Mouse (Mus musculus) spleen, postnatal 4 days (tissue): Measurements from ENCODE around the gene Efl1.
A peak's percentile ranks its signal among the peaks of the same experiment; 100 is the strongest.
"Not testable (repeated sequence)": the region's sequence is repeated elsewhere in the genome, so short reads cannot be mapped to it uniquely, and the experiment has no call there.

Experiments
- DNase-seq, 2 experiments: peaks; one replicate each; pipeline ENCODE4 v3.0.0; 2022; ENCODE audit warnings: low spot score in 2 of 2

The Efl1 gene

DNA sequence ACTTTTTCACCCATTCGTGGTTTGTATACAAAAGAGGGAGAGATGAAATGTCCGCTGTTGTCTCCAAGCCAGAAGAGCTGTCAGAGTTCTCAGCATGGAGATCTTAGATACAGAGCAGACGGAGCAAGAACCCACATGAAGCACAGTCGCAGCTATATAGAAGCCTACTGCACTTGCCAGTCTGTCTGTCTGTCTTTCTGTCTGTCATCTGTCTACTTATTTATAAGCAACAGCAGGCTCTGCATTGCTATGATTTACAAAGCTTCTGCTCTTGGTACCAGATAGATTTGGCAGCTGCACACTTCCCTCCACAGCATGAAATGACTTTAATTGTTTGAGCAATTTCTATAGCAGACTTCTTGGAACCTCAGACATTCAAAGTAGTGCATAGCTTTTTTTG lies 110.1 kb downstream of the Efl1 start:
- DNase-seq = no peak

DNA sequence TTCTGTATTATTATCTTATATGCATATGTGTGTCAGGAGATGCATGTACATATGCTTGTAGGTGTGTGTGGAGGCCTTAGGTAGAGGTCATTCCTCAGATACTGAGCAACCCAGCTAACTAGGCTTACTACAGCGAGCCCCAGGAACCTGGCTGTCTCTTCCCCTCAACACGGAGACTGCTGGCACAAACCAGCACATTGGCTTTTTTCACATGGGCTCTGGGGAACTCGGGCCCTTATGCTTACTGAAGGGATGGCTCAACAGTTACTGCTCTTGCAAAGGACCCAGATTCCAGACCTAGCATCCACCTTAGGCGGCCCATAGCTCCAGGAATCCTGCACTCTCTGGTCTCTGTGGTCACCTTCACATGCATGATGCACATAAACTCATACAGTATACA lies 110.7 kb downstream of the Efl1 start:
- DNase-seq = peak in 1 of 2 experiments; percentile 30

DNA sequence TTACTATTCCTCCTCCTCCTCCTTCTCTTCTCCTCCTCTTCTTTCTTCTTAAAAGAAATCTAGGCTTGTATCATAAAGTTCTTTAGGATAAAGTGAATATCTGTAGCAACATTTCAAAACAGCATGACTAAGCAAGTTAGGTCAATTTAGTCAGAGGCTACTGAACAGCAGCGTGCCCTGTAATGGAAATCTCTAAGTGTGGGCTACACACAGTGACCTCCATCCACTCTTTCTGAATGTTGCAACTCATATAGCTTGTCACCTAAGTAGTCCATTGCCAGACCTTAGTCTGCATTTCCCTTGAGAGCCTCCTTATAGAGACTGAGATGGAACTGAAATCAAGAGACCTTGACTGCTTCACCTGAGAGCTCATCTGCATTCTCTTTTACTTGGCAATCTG lies 116.5 kb downstream of the Efl1 start:
- no peak for DNase-seq

DNA sequence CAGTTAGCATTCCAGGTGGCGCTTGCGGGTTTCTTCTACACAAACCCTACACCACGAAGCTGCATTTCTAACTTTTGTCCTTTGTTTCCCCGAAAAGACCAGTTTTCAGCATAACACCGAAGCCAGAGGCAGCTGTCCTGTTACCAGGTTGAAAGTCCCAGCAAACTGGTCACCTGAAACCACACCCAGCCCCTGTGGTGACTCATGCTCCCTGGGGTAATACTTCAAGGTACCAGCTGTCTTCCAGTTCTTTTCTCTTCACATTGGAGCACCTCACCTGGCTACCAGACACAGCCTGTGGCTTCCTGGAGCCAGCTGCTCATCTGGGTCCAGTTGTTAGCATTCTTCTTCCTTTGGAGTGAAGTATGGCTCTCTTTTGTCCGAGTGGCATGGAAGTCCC lies 118.2 kb downstream of the Efl1 start:
- peak in 1 of 2 experiments; percentile 51 for DNase-seq

DNA sequence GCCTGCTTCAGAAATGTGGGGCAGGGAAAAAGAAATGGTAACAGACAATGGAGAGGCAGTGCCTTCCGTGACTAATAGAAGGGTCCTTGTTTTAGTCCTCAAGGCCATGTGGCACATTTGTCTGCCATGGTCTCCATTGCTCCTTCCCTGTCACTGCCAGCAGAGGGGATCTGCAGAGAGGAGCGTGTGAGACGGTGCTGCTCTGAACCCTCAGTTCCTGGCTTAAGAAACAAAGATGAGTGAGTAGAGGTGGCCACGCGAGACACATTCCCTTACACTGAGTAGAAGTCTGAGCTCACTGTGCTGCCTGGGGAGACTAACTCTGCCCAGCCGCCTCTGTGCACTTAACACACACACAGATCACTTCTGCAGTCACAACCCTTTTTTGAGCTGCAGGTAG lies 121.8 kb downstream of the Efl1 start:
- DNase-seq = no peak

DNA sequence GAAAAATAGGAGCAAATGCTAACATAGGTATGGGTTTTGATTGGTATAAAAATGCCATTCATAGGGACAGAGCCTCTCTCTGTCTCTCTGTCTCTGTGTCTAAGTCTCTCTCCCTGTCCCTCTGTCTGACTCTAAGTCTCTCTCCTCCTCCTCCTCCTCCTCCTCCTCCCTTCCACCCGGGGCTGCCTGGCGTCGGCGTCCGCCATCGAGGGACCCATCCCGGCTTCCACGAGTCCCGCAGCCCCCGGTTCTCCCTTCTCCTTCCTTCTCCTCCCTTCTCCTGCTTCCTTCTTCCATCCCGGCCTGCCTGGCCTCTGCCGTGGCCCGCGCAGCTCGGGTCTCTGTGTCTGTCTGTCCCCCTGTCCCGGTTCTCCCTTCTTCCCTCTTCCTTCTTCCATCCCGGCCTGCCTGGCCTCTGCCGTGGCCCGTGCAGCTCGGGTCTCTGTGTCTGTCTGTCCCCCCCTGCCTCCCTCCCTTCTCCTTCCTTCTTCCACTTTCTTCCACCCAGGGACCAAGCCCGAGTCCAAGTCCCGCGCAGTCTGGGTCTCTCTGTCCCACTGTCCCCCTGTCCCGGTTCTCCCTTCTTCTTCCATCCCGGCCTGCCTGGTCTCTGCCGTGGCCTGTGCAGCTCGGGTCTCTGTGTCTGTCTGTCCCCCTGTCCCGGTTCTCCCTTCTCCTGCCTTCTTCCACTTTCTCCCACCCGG lies 122.7 kb downstream of the Efl1 start:
- DNase-seq = not testable (repeated sequence)

DNA sequence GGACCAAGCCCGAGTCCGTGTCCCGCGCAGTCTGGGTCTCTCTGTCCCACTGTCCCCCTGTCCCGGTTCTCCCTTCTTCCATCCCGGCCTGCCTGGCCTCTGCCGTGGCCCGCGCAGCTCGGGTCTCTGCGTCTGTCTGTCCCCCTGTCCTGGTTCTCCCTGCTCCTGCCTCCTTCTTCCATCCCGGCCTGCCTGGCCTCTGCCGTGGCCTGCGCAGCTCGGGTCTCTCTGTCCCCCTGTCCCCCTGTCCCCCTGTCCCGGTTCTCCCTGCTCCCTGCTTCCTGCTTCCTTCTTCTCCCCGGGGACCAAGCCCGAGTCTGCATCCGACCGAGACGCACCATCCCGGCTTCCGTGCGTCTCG lies 123.2 kb downstream of the Efl1 start:
- DNase-seq = not testable (repeated sequence)

DNA sequence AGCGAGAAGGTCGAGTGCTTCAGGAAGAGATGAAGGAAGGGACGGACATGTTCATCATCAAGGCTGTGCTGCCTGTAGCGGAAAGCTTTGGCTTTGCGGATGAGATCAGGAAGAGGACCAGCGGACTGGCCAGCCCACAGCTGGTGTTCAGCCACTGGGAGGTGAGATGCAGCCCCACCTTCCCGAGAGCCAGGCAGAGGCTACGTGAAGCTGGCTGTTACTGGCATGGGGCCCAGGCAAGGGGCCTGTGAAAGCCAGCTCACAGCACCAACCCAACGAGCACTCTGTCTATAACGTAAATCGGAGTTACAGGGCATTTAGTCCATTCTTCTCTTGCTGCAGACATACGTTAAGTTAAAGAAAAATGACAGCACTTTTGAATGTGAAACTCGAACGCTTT lies 124.1 kb downstream of the Efl1 start:
- no peak for DNase-seq

DNA sequence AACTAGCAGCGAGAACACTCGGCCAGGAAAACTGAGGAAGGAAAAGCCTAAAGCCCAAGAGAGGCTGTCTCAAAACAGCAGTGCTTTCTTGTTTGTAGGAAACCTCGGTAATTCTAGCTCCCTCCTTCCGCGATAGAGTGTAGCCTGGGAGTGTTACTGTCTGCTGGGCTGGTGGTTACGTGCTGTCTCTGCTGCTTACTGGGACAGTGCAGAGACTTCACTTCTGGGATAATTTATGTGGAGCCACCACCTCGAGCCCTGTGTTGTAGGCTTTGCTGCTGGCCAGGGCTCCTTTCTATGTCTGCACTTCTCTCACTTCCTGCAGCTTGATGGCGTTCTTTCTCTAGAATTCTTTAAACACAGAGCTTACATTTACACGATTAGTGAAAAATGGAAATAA lies 124.7 kb downstream of the Efl1 start:
- no peak for DNase-seq

DNA sequence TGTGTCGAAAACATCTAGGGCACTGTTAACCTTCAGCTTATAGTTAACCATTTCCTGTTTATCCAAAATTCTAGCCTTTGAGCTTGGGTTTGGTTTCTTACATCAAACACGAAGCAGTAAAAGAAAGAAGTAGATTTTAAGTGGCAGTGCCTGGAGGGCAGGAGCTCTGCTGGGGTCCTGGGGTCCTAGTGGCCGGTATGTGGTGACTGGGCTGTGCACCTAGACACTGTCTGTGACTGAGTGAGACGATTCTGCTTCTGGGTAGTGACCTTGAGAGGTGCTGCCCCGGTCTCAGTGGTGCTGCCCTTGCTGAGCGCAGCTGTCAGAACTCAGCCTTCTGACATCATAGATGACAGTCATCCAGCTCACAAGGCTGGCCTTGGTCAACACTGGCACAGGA lies 125.5 kb downstream of the Efl1 start:
- no peak for DNase-seq

DNA sequence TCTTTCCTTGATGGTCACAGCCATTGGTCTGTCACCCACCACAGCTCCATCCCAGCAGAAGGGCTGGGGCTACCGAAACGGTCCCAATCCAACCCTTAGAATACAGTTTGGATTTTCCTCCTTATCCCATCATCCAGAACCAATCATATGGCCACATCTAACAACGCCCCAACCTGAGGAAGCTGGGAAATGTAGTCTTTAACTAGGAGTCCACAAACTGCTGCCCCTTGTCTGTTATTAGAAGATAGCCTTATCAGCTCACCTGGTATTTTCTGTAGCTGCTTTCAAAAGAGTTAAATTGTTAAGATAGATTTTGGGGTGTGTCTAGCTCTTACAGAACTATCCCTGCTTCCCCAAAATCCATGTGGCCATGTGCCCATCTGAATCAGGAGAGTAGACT lies 126.7 kb downstream of the Efl1 start:
- no peak for DNase-seq

DNA sequence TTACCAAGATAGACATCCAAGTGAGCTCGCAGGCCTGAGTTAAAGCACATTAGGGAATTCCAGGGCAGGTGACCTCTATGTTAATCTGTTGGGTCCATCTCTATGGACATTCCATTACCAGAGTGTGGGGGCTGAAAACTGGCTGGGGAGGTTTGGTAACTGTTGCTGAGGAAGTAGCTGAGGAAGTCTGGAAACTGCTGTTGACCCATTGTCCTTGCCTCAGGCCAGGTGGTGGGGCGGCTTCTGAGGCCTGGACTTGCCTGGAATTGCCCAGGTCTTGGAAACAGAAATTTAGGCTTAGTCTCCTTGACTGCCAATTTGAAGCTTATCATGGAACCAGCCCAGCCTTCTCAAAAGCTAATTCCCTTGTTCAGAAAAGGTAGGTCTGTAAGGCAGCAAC lies 134.7 kb downstream of the Efl1 start:
- no peak for DNase-seq

DNA sequence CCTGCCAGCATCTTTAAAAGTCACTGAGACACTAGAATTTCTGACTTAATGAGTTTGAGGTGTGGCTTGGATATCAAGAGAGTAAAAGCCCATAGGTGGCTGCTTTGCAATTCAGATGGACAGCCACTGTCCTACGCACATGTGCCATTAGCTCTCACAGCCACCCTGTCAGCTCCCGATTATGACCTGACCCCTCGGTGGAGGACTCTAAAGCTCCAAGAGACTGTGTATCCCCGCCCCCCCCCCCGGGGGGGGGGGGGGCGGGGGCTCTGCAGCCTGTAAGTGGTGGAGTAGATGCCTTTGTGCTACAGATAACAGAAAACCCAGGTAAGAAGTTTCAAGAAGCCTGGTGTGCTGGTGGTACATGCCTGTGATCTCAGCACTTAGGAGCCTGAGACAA lies 135.3 kb downstream of the Efl1 start:
- no peak for DNase-seq

DNA sequence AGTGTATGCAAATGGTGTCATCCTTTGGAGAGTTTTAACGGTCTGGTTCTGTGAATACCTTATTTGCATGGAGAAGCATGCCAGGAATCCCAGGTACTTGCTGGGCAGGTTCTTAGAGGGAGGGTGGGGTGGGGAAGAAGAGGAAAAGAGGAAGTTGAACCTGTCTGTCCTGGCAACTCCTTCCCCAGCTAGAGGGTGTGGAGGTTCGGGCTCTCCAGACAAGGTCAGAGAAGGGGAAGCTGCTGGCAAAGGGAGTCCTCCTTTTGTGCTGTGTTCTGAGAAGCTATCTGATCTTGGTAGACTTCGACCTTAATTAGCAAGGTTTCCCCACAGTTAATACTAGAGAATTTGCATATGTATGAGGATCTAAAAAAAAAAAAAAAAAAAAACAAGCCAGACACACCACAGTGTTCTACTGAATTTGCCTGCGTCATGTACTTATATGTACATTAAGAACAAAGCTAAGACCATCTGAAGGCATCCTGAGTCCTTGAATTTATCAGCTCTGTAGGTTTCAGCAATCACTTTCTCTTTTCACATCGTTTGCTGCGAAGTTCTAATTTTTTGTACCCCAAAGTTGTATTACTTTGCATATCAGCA lies 137.0 kb downstream of the Efl1 start:
- no peak for DNase-seq

DNA sequence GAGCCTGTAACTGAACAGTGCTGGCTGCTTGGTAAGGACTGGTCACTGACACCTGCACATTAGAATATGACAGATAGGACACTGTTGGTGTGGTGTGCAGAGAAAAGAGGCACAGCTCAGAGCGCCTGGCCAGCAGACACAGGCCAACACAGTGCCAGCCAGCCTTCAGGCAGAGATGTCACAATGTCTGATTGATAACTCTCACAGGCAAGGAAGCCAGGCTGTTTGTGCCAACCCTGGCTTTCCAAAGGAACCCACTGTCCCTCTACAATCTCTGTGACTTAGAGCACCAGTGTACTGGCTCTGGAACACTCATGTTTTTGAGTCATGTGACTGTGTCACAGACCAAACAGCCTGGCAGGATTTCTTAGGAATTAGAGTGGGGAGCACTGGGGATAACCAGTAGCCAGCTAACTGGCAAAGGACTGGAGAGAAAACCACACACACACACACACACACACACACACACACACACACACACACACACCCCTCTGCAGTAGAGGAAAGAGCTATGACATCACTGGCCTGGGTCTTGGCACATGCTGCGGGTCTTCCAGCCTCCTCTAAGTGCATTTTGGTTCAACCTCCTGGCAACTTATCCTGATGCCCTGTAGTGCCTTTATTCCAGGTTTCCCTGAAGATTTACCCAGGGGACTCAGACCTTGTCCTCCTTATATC lies 137.7 kb downstream of the Efl1 start:
- no peak for DNase-seq

DNA sequence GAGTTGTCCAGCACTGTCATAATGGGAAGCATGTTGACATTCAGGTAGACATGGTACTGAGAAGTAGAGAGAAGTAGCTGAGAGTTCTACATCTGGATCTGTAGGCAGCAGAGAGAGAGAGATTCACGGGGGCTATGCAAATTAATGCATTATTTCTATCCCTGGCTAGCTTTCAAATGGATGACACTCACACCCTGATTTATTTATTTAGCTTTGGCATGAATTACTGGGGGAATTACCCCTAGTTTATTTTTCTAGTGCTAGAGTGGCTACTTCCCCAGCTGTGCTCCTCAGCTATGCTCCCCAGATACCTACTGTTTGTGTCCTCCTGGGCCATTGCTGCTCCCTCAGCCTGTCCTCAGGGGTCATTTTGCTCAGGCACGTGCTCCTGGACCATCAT lies 144.2 kb downstream of the Efl1 start:
- DNase-seq = no peak

DNA sequence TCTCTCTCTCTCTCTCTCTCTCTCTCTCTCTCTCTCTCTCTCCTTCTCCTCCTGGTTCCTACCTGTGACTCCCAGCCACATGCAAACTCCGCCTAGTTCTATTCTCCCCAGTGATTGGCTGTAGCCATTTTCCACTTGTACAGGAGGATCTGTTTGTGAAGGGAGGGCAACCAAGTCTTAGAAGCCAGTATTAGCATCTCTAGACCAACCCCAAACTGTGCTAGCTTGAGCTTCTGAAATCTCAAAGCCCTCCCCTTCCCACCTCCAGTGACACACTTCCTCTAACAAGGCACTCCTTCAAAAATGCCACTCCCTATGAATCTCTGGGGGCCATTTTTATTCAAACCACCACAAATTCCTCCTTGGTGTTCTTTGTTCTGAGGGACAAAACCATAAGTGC lies 144.7 kb downstream of the Efl1 start:
- no peak for DNase-seq

DNA sequence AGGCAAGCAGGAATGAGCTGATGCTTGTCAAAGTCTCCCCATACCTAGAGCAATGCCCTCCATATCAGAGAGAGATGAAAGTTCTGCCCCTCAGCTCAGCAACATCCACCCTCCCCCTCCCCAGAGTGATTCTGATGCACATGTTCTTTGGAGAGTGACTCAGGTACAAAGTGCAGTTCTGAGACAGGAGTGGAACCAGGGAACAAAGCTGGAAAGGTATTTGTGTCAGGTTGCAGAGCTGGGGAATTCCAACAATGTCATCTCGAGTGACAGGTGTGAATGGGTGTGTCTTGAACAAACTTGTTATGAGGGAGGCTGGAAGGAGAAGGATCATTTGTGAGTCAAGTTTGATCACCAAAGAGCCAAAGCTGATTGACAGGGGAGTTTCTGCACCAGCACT lies 146.1 kb downstream of the Efl1 start:
- no peak for DNase-seq

DNA sequence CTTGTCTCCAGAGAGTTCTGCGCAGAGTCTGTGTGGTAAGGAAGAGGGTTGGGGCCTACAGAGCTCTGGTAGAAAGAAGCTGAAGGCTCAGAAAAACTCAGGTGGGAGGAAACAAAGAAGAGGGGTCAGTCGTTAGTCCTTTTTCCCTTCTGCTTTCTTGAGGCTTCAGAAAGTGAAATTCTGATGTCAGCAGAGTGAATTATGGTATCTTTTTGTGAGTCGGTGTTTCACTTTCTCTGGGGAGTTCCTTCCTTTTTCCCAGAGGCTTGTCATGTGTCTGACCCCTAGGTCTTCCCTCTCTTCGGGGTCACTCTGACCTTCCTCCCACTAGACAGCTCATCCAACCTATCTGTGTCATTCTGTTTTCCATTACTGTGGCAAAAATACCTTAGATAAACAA lies 153.8 kb downstream of the Efl1 start:
- DNase-seq = no peak

DNA sequence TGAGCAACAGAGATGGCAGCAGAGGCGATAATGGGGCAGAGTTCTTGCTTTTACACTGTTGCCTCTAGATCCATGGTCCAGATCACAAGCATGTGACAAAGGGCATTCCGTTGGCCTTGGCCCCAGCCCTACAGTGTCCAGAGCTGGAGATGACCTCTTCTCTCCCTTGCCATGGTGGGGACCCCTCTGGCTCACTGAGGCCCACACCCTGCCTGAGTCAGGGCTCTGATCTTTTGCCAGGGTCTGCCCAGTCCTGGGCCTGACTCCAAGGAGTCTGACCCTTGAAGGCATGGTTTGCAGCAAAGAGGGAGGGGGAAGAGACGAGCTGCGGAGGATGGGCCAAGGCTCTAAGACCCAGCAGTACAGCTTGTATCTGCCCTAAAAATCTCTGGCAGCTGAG lies 159.8 kb downstream of the Efl1 start:
- no peak for DNase-seq

DNA sequence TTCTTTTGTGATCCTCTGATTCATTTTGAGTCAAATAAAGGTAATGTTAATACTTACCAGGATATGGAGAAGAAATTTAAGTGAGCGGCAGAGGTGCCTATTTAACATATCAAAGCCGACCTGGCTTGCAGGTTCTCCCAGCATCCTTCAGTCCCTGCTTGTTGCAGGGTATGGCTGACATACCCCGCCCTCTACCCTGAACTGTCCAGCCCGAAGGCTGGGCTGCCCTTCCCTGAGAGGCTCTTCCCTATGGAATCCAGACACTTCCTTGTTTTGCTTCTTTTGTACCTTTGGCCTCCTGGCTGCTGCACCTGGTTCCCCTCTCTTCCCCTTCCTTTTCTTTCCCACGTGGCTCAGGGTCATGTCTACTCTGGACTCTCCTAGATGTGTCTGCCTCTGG lies 160.7 kb downstream of the Efl1 start:
- DNase-seq = no peak

DNA sequence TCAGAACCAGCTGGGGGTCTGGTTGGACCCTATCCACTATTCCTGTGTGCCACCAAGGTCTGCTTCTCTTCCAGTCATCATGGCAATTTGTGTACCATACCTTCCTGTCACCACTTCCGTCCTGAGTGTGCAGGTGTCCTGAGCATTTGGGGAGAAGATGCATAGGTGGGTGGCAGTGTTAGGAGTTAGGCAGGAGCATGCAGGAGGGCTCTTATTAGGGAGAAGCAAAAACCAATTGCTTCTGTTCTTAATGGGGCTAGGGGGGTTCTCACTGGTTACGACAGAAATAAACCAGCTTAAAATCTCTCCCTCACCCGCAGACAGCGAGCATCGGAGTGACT lies 162.4 kb downstream of the Efl1 start:
- DNase-seq = no peak

DNA sequence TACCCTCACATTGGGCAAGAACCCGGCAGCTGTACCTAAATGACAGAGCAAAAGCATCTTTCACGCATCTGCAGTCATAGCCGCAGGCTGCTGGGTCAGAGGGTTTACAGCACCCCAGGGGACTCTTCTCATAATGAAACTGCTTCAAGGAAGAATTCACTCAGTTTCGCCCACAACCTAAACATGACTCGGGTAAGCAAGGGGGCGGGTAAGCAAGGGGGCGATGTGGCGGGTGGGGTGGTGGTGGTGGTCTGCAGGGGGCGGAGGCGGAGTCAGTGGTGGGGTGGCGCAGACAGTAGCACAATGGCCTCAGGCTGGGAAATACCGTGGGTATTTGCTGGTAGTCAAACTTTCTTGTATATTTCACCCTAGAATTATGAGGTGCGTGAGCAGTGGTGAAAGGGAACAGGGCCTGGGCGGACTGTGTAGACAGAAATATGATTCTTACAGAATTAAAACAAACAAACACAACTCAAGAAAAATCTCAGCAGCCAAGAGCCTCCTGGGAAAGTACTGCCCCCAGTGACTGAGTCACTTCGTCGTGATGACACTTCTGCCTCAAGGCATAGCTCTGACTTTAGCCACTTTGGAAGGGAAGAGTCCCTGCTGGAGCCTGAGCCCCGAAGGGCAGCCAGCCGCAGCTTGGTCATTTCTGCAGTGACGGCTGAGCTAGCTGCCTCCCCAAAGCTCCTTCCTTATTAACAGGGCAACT lies 162.9 kb downstream of the Efl1 start:
- peak in 1 of 2 experiments; percentile 19 for DNase-seq
